Mouse (Mus musculus) small intestine, adult 2 months (tissue): ENCODE results near the gene Oprm1.

Experiments
- CTCF ChIP-seq: fragments of 200-500 bp; IDR thresholded peaks from 2 replicates; pipeline ENCODE4 v1.5.1; 2012; ENCODE audit warnings: low read depth, mild to moderate bottlenecking, control low read depth, inconsistent platforms, low read length, moderate library complexity, mixed read lengths; ENCODE audit not compliant: insufficient replicate concordance, insufficient read length; ENCODE audit errors: extremely low read depth
- POLR2A ChIP-seq: fragments of 200-500 bp; IDR thresholded peaks from 2 replicates; pipeline ENCODE4 v1.6.1; 2012; ENCODE audit warnings: low read depth, mild to moderate bottlenecking, control low read depth, inconsistent platforms, low read length, moderate library complexity

DNA sequence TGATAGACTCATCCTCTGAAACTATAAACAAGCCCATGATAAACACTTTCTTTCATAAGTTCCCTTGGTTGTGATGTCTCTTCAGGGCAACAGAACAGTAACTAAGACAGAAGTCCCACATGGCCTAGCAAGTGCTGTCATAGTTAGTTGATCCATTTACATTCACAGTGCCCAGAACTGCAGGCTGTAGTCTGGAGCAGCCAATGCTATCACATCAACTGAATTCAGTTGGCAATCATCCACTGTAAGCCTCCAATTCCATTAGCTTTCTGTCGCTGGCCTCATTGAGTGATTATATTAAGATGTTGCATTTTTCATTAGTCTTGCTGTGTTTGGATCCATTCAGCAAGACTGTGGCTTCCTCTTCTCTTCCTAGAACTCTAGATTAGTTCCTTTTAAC is 88.0 kb downstream of the Oprm1 start:
- no peak for TF ChIP-seq CTCF
- no peak for TF ChIP-seq POLR2A
